Mouse (Mus musculus): Measurements from ENCODE around the gene Aldoc. TPM values are rescaled to one million over a fixed set of nuclear protein-coding genes. Genes with fewer than 3 reads are reported as not detected.
"Not testable (repeated sequence)": the region's sequence is repeated elsewhere in the genome, so short reads cannot be mapped to it uniquely, and the experiment has no call there.

Aldoc gene
- polyA plus RNA-seq (2016; fragmentation: Nextera tagmentation; extraction: Ambion mirVana): 1.8 and 4.6 TPM in 2 replicates

DNA sequence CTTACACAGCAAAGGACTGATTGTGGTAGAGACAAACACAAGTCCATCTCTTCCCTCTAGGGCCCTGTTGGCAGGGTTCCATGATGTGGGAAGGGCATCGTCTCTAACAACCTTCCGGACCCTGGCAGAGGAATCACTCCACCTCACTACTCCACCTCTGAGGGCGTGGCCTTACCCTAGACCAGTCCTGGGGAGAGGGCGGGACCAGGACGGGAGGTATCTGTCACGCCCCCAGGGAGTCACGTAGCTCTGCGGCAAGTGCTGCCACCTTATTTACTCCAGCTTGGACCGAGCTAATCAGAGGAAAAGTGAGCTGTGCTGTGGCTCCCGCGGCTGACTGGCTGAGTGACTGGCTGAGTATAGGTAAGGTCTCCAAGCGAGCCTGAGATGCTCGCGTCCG is at the start of gene Aldoc:
Aldoc (plus strand) TSS at position 109 of the 400 bp plus-strand sequence.
- WGBS: 7% methylated on average over 15 of the region's 15 CpGs
- Histone ChIP-seq H3K9me3 (no peaks in the 10 kb centered on the region), H3K4me1 (peaks cover 15% of the 10 kb centered on the region; the same call in 1 of the 2 replicates), H3K36me3 (peaks cover 48% of the 10 kb centered on the region), H3K27me3 (no peaks in the 10 kb centered on the region), H3K27ac (replicated peaks) (no peak within 1 kb of the TSS), H3K4me2 (replicated peaks) (peak within 1 kb of the TSS; percentile 4; the same call in 1 of the 2 replicates), H3K9ac (replicated peaks) (no peak within 1 kb of the TSS), H3K4me3 (no peak within 1 kb of the TSS)
- ATAC-seq (ENCODE audit: low FRiP score, low read depth): no peak

- H3K4me2 ChIP-seq (replicated peaks): no peak overlapping the region
- WGBS: 96% methylated on average over 1 of the region's 1 CpGs
- H3K36me3 ChIP-seq: peaks cover 95% of the 10 kb centered on the region
- H3K27ac ChIP-seq (replicated peaks): no peak overlapping the region
- no peak for ATAC-seq (ENCODE audit: low FRiP score, low read depth)
- no peaks in the 10 kb centered on the region for H3K4me1 ChIP-seq
- no peaks in the 10 kb centered on the region for H3K9me3 ChIP-seq
- H3K27me3 ChIP-seq: no peaks in the 10 kb centered on the region
- H3K4me3 ChIP-seq: no peak overlapping the region
- H3K9ac ChIP-seq (replicated peaks): no peak overlapping the region
Observed at GRCm38 (mm10) chr11:78275596-78275995, 47.2 kb upstream of the Aldoc start.

DNA sequence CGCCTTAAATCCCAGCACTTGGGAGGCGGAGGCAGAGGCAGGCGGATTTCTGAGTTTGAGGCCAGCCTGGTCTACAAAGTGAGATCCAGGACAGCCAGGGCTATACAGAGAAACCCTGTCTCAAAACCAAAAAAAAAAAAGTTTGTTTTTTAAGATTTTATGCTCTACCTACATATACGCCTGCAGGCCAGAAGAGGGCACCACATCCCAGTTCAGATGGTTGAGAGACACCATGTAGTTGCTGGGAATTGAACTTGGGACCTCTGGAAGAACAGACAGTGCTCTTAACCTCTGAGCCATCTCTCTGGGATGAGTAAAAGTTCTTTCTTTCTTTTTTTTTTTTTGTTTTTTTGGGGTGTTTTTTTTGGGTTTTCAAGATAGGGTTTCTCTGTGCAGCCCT is 46.6 kb upstream of the Aldoc start:
- not testable (repeated sequence) for H3K9ac ChIP-seq (replicated peaks); H3K9me3 ChIP-seq; H3K4me2 ChIP-seq (replicated peaks); H3K27ac ChIP-seq (replicated peaks); H3K4me1 ChIP-seq; H3K27me3 ChIP-seq; H3K4me3 ChIP-seq; ATAC-seq (ENCODE audit: low FRiP score, low read depth)
- WGBS: 89% methylated on average over 4 of the region's 4 CpGs
- H3K36me3 ChIP-seq: peaks cover 95% of the 10 kb centered on the region

GRCm38 (mm10) chr11:78278853-78279252 is 43.9 kb upstream of the Aldoc start:
- H3K4me1 ChIP-seq: no peaks in the 10 kb centered on the region
- WGBS: 90% methylated on average over 7 of the region's 7 CpGs
- no peak for ATAC-seq (ENCODE audit: low FRiP score, low read depth)
- no peaks in the 10 kb centered on the region for H3K27me3 ChIP-seq
- no peaks in the 10 kb centered on the region for H3K9me3 ChIP-seq
- H3K4me3 ChIP-seq: no peak overlapping the region
- no peak overlapping the region for H3K9ac ChIP-seq (replicated peaks)
- no peak overlapping the region for H3K27ac ChIP-seq (replicated peaks)
- H3K4me2 ChIP-seq (replicated peaks): no peak overlapping the region
- H3K36me3 ChIP-seq: peaks cover 95% of the 10 kb centered on the region

GRCm38 (mm10) chr11:78279586-78279985 is 43.2 kb upstream of the Aldoc start:
- 90% methylated on average over 4 of the region's 4 CpGs for whole genome bisulfite sequencing
- no peak overlapping the region for H3K9ac ChIP-seq (replicated peaks)
- H3K4me3 ChIP-seq: no peak overlapping the region
- H3K36me3 ChIP-seq: peaks cover 95% of the 10 kb centered on the region
- H3K4me2 ChIP-seq (replicated peaks): no peak overlapping the region
- H3K27me3 ChIP-seq: no peaks in the 10 kb centered on the region
- no peaks in the 10 kb centered on the region for H3K9me3 ChIP-seq
- no peak overlapping the region for H3K27ac ChIP-seq (replicated peaks)
- no peak for ATAC-seq (ENCODE audit: low FRiP score, low read depth)
- H3K4me1 ChIP-seq: no peaks in the 10 kb centered on the region

GRCm38 (mm10) chr11:78289146-78289763 is 33.5 kb upstream of the Aldoc start:
- H3K36me3 ChIP-seq: peaks cover 78% of the 10 kb centered on the region
- no peaks in the 10 kb centered on the region for H3K9me3 ChIP-seq
- H3K4me2 ChIP-seq (replicated peaks): no peak overlapping the region
- no peak overlapping the region for H3K9ac ChIP-seq (replicated peaks)
- no peaks in the 10 kb centered on the region for H3K4me1 ChIP-seq
- H3K27me3 ChIP-seq: no peaks in the 10 kb centered on the region
- whole genome bisulfite sequencing: 92% methylated on average over 7 of the region's 7 CpGs
- ATAC-seq (ENCODE audit: low FRiP score, low read depth): no peak
- H3K27ac ChIP-seq (replicated peaks): no peak overlapping the region
- no peak overlapping the region for H3K4me3 ChIP-seq

GRCm38 (mm10) chr11:78290654-78291053 is 32.1 kb upstream of the Aldoc start, which contains the start of gene BC030499:
TSS of gene BC030499 (plus strand) at chr11:78290841.
- no peak within 1 kb of the TSS for H3K9ac ChIP-seq (replicated peaks)
- no peaks in the 10 kb centered on the region for H3K4me1 ChIP-seq
- 92% methylated on average over 4 of the region's 4 CpGs for WGBS
- H3K27me3 ChIP-seq: no peaks in the 10 kb centered on the region
- no peak for ATAC-seq (ENCODE audit: low FRiP score, low read depth)
- no peaks in the 10 kb centered on the region for H3K9me3 ChIP-seq
- peaks cover 64% of the 10 kb centered on the region for H3K36me3 ChIP-seq
- no peak within 1 kb of the TSS for H3K27ac ChIP-seq (replicated peaks)
- H3K4me3 ChIP-seq: no peak within 1 kb of the TSS
- no peak within 1 kb of the TSS for H3K4me2 ChIP-seq (replicated peaks)

GRCm38 (mm10) chr11:78294585-78294984 is 28.2 kb upstream of the Aldoc start:
- H3K9me3 ChIP-seq: no peaks in the 10 kb centered on the region
- H3K36me3 ChIP-seq: peaks cover 28% of the 10 kb centered on the region
- H3K9ac ChIP-seq (replicated peaks): no peak overlapping the region
- no peaks in the 10 kb centered on the region for H3K27me3 ChIP-seq
- H3K4me3 ChIP-seq: no peak overlapping the region
- H3K4me2 ChIP-seq (replicated peaks): no peak overlapping the region
- H3K27ac ChIP-seq (replicated peaks): no peak overlapping the region
- 93% methylated on average over 6 of the region's 6 CpGs for WGBS
- ATAC-seq (ENCODE audit: low FRiP score, low read depth): no peak
- no peaks in the 10 kb centered on the region for H3K4me1 ChIP-seq

DNA sequence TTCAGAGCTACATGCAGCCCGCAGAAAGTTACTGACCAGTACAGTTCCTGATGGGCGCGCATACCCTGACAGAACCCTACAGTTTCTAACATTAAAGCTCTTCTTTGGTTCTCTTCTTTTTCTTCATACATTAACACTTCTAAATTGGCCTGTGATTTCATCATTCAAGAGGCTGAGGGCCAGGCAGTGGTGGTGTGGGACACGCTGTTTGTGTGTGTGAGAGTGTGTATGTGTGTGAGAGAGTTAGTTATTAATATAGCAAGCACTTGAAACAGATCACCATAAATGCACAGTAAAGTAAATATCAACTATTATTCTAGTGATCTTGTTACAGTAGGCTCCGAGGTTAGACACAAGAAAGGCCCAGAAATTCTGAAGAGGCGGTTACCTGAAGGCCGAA is 21.9 kb upstream of the Aldoc start:
- H3K27ac ChIP-seq (replicated peaks): peak overlapping the region; percentile 20; the same call in 1 of the 2 replicates
- no peak for ATAC-seq (ENCODE audit: low FRiP score, low read depth)
- no peaks in the 10 kb centered on the region for H3K27me3 ChIP-seq
- peak overlapping the region; percentile 31 for H3K9ac ChIP-seq (replicated peaks)
- H3K4me1 ChIP-seq: peaks cover 11% of the 10 kb centered on the region; the same call in 1 of the 2 replicates
- 79% methylated on average over 7 of the region's 7 CpGs for WGBS
- H3K9me3 ChIP-seq: no peaks in the 10 kb centered on the region
- H3K4me2 ChIP-seq (replicated peaks): peak overlapping the region; percentile 89
- peak overlapping the region; percentile 85 for H3K4me3 ChIP-seq
- H3K36me3 ChIP-seq: peaks cover 28% of the 10 kb centered on the region

DNA sequence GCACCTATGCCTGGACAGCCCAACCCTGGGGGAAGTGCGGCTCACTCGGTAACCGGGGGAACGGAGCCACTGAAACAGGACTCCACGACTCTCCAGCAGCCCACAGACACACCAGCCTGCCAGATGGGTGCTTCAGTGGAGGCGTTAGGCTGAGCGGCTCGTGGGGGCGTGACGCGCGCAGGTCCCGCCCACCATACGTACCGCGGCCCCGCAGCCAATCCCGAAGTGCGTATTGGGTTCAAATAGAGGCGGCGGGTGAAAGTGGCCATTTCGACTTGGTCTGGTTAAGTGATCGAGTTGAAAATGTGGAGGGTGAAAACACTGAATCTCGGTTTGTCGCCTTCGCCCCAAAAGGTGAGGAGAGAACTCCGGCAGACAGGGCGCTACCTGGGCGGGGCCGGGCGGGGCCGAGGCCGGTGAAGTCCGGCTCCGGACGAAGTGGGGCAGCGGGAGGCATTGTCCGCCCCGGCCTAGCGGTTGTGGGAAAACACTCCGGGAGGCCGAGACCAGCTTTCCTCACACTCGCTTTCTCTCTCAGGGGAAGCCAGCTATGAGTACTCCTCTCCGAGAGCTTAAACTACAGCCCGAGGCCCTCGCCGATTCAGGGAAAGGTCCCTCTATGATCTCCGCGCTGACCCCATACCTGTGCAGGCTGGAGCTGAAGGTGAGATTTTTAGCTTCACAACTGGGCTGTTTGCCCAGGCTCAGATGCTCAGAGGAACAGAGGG is 21.2 kb upstream of the Aldoc start, which contains the start of gene Spag5:
Spag5 (plus strand) TSS at position 173 of the 728 bp plus-strand sequence.
- Histone ChIP-seq H3K4me1 (peaks cover 16% of the 10 kb centered on the region), H3K4me3 (peak within 1 kb of the TSS; percentile 85), H3K9ac (replicated peaks) (peak within 1 kb of the TSS; percentile 69), H3K36me3 (peaks cover 34% of the 10 kb centered on the region), H3K27ac (replicated peaks) (peak within 1 kb of the TSS; percentile 61; the same call in 1 of the 2 replicates), H3K27me3 (no peaks in the 10 kb centered on the region), H3K9me3 (no peaks in the 10 kb centered on the region), H3K4me2 (replicated peaks) (peak within 1 kb of the TSS; percentile 89)
- WGBS: under 1% methylated on average over 49 of the region's 49 CpGs
- ATAC-seq (ENCODE audit: low FRiP score, low read depth): peak; percentile 99

DNA sequence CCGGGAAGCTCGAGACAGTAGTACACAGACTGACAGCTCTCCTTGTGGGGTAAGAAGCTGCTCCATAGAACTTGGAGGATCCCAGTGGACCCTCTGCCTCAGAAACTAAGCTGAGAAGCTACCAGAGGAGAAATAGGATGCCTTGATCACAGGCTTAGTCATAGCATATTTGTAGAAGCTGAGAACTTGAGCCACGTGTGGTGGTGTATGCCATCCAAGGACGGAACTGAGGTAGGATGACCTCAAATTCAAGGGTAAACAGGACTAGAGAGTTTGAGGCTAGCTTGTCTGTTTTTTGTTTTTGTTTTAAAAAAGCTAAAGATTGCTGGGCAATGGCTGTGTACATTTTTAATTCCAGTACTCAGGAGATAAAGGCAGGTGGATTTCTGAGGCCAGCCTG is 17.5 kb upstream of the Aldoc start:
- WGBS: 93% methylated on average over 4 of the region's 4 CpGs
- no peak for ATAC-seq (ENCODE audit: low FRiP score, low read depth)
- H3K4me1 ChIP-seq: peaks cover 19% of the 10 kb centered on the region
- no peak overlapping the region; the same call in 1 of the 2 replicates for H3K4me2 ChIP-seq (replicated peaks)
- H3K9me3 ChIP-seq: no peaks in the 10 kb centered on the region
- no peak overlapping the region for H3K27ac ChIP-seq (replicated peaks)
- H3K27me3 ChIP-seq: no peaks in the 10 kb centered on the region
- H3K36me3 ChIP-seq: peaks cover 58% of the 10 kb centered on the region
- no peak overlapping the region for H3K9ac ChIP-seq (replicated peaks)
- no peak overlapping the region for H3K4me3 ChIP-seq

GRCm38 (mm10) chr11:78310861-78311511 is 11.8 kb upstream of the Aldoc start:
- 86% methylated on average over 8 of the region's 8 CpGs for WGBS
- peaks cover 78% of the 10 kb centered on the region for H3K36me3 ChIP-seq
- H3K4me2 ChIP-seq (replicated peaks): no peak overlapping the region
- H3K9me3 ChIP-seq: no peaks in the 10 kb centered on the region
- no peak overlapping the region for H3K27ac ChIP-seq (replicated peaks)
- H3K27me3 ChIP-seq: no peaks in the 10 kb centered on the region
- H3K9ac ChIP-seq (replicated peaks): no peak overlapping the region
- H3K4me1 ChIP-seq: peaks cover 8% of the 10 kb centered on the region; the same call in 1 of the 2 replicates
- no peak overlapping the region for H3K4me3 ChIP-seq
- no peak for ATAC-seq (ENCODE audit: low FRiP score, low read depth)

All from midbrain, embryonic 12.5 days (tissue).